Mouse (Mus musculus): ENCODE data around the gene Ppip5k1. TPM values are rescaled to one million over a fixed set of nuclear protein-coding genes. Genes with fewer than 3 reads are reported as not detected.
A peak's percentile ranks its signal among the peaks of the same experiment; 100 is the strongest.

The Ppip5k1 gene
- polyA plus RNA-seq, 1 experiment from 2014 or later, result 23.2 TPM

DNA sequence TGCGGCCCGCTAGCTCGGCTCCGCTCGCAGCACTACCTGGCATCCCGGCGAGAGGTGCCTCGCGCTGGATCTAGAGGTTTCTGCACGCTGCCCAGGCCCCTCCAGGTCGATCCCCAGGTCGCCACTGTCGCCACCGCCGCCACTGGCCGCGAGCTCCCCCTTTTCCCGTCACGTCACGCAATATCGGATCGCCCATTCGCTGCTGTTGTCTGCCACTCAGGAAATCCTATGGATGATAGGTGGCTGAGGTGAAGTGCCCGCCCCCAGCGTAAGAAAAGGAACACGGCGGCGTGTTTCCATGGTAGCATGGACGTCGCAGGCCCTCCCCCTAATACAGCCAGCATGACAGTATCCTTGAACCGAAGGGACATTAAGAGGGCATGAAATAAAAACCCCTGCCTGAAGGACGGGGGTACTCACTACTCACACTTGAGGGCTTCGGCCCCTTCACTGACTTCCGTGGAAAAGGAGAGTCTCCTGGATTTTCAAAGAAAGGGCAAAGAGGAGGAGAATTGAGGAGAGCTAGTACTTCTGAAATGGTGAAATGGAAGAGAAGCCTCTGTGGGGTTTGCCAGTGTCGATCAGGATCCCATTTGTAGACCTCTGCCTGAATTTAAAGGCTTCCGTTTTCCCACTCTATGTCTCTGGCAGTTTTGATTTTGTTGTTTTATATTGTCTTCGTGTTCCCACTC lies 83.8 kb downstream of the Ppip5k1 start, which contains the start of gene Trp53bp1:
Gene Trp53bp1 (minus strand): TSS at position 172 of the 692 bp plus-strand sequence.
- WGBS, result 0% methylated on average over 37 of the region's 37 CpGs
- peaks cover 31% of the 10 kb centered on the region for H3K4me1 ChIP-seq (ENCODE audit: control insufficient read depth, insufficient read depth, low read depth, low read length)
- ATAC-seq, result peak; percentile 99

DNA sequence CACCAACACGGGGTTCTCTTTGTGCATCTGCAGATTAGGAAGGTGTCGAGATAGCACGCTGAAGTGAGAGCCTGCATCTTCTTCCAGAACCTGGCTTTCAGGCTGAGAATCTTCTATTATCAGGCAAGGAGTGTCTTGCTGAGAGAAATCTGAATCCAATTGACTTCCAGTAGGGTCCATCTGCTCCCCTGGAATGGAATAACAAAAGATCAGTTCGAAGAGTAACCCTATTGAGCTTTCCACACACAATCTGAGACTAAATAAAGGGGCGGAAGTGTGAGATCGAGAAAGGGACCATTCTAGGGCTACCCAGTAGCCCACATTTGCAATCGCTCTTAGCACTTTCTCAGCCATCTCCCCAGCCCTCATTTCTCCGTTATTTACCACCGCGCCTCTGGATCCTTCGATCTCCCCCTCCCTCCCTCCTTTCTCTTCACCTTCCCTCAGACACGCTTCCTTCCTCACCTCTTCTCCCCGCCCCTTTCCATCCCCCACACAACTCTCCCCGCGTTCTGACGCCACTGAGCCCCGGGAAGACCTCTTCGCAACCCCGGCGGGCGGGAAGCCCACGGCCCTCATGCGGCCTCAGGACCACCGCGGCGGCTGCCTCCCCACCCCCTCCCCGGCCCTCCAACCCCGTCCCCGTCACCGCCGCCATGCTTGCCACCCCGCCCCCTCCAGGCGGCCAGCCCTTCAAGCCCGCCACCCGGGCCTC lies 84.5 kb downstream of the Ppip5k1 start:
- under 1% methylated on average over 34 of the region's 35 CpGs for WGBS
- peak overlapping the region; percentile 76 for H3K4me2 ChIP-seq (ENCODE audit: low read length)
- peaks cover 31% of the 10 kb centered on the region for H3K4me1 ChIP-seq (ENCODE audit: control insufficient read depth, insufficient read depth, low read depth, low read length)
- peak overlapping the region; percentile 98 for H3K27ac ChIP-seq (ENCODE audit: low read depth, low read length)
- H3K9ac ChIP-seq (ENCODE audit: low read depth, low read length), result peak overlapping the region; percentile 93
- peaks cover 11% of the 10 kb centered on the region for H3K36me3 ChIP-seq (ENCODE audit: control insufficient read depth, insufficient read depth, low read length)
- H3K9me3 ChIP-seq (ENCODE audit: control insufficient read depth, low read length), result no peaks in the 10 kb centered on the region
- peak overlapping the region; percentile 87 for H3K4me3 ChIP-seq (ENCODE audit: low read length)
- peak; percentile 88 for ATAC-seq
- no peaks in the 10 kb centered on the region for H3K27me3 ChIP-seq (replicated peaks; ENCODE audit: control insufficient read depth, insufficient read depth, low read length)

More for the DNA sequence above, 83.8 kb downstream of the Ppip5k1 start, which contains the start of gene Trp53bp1:
- no peaks in the 10 kb centered on the region for H3K9me3 ChIP-seq (ENCODE audit: control insufficient read depth, low read length)
- peak within 1 kb of the TSS; percentile 93 for H3K9ac ChIP-seq (ENCODE audit: low read depth, low read length)
- peaks cover 11% of the 10 kb centered on the region for H3K36me3 ChIP-seq (ENCODE audit: control insufficient read depth, insufficient read depth, low read length)
- H3K4me3 ChIP-seq (ENCODE audit: low read length), result peak within 1 kb of the TSS; percentile 87
- H3K4me2 ChIP-seq (ENCODE audit: low read length), result peak within 1 kb of the TSS; percentile 76
- peak within 1 kb of the TSS; percentile 98 for H3K27ac ChIP-seq (ENCODE audit: low read depth, low read length)
- no peaks in the 10 kb centered on the region for H3K27me3 ChIP-seq (replicated peaks; ENCODE audit: control insufficient read depth, insufficient read depth, low read length)

DNA sequence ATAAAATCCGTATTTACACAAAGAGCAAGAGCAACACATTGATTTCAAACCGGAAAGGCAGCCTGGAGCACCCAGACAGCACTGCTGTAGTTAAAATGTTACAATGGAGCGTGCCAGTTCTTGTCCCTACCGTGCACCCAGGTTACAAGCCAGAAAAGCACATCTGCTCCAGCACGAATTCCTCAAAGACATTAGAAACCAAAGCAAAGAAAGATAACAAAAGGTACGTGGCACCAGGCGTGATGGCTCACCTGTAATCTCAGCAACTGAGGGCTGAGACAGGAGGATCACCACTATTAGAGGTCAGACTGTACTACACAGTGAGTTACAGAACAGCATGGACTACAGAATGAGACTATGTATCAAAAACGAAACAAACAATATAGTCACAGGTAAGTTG lies 86.8 kb downstream of the Ppip5k1 start:
- Histone ChIP-seq H3K4me3 (ENCODE audit: low read length) (no peak overlapping the region), H3K9ac (ENCODE audit: low read depth, low read length) (no peak overlapping the region), H3K36me3 (ENCODE audit: control insufficient read depth, insufficient read depth, low read length) (peaks cover 13% of the 10 kb centered on the region), H3K4me1 (ENCODE audit: control insufficient read depth, insufficient read depth, low read depth, low read length) (peaks cover 31% of the 10 kb centered on the region), H3K27ac (ENCODE audit: low read depth, low read length) (no peak overlapping the region), H3K27me3 (replicated peaks; ENCODE audit: control insufficient read depth, insufficient read depth, low read length) (no peaks in the 10 kb centered on the region), H3K9me3 (ENCODE audit: control insufficient read depth, low read length) (no peaks in the 10 kb centered on the region), H3K4me2 (ENCODE audit: low read length) (no peak overlapping the region)
- ATAC-seq, result no peak
- 75% methylated on average over 8 of the region's 8 CpGs for WGBS

Other genes starting within 250 kb of the Ppip5k1 start
- gene Tgm7, start 245.6 kb downstream of the Ppip5k1 start, polyA plus RNA-seq (2015; fragmentation: Nextera tagmentation; extraction: Ambion mirVana), result not detected in 2 replicates
- 25.2 and 25.6 TPM in 2 replicates for gene Adal, start 215.0 kb downstream of the Ppip5k1 start, polyA plus RNA-seq (2015; fragmentation: Nextera tagmentation; extraction: Ambion mirVana)
- gene Lcmt2, start 214.7 kb downstream of the Ppip5k1 start, polyA plus RNA-seq (2015; fragmentation: Nextera tagmentation; extraction: Ambion mirVana), result 18.1 and 18.5 TPM in 2 replicates
- gene Tubgcp4, start 184.7 kb downstream of the Ppip5k1 start, polyA plus RNA-seq (2015; fragmentation: Nextera tagmentation; extraction: Ambion mirVana), result 38.3 and 45.0 TPM in 2 replicates
- 6.9 and 7.0 TPM in 2 replicates for gene Zscan29, start 184.3 kb downstream of the Ppip5k1 start, polyA plus RNA-seq (2015; fragmentation: Nextera tagmentation; extraction: Ambion mirVana)
- 134 and 146 TPM in 2 replicates for gene Trp53bp1, start 84.0 kb downstream of the Ppip5k1 start, polyA plus RNA-seq (2015; fragmentation: Nextera tagmentation; extraction: Ambion mirVana)
- gene Map1a, start 65.8 kb downstream of the Ppip5k1 start, polyA plus RNA-seq (2015; fragmentation: Nextera tagmentation; extraction: Ambion mirVana), result 29.6 and 46.5 TPM in 2 replicates
- 137 and 165 TPM in 2 replicates for gene Ckmt1, start 2.3 kb upstream of the Ppip5k1 start, polyA plus RNA-seq (2015; fragmentation: Nextera tagmentation; extraction: Ambion mirVana)
- gene Strc, start 31.8 kb upstream of the Ppip5k1 start, polyA plus RNA-seq (2015; fragmentation: Nextera tagmentation; extraction: Ambion mirVana), result 0.03 and 0.04 TPM in 2 replicates
- gene Pdia3, start 58.4 kb upstream of the Ppip5k1 start, polyA plus RNA-seq (2015; fragmentation: Nextera tagmentation; extraction: Ambion mirVana), result 379 and 403 TPM in 2 replicates
- gene Catsper2, start 58.4 kb upstream of the Ppip5k1 start, polyA plus RNA-seq (2015; fragmentation: Nextera tagmentation; extraction: Ambion mirVana), result 3.5 and 3.6 TPM in 2 replicates
- 2.4 and 3.0 TPM in 2 replicates for gene Ell3, start 88.9 kb upstream of the Ppip5k1 start, polyA plus RNA-seq (2015; fragmentation: Nextera tagmentation; extraction: Ambion mirVana)
- gene Serf2, start 93.8 kb upstream of the Ppip5k1 start, polyA plus RNA-seq (2015; fragmentation: Nextera tagmentation; extraction: Ambion mirVana), result 254 and 262 TPM in 2 replicates
- gene Hypk, start 97.9 kb upstream of the Ppip5k1 start, polyA plus RNA-seq (2015; fragmentation: Nextera tagmentation; extraction: Ambion mirVana), result 99.2 and 122 TPM in 2 replicates
- 0.95 and 1.2 TPM in 2 replicates for gene Serinc4, start 101.4 kb upstream of the Ppip5k1 start, polyA plus RNA-seq (2015; fragmentation: Nextera tagmentation; extraction: Ambion mirVana)
- 68.2 and 71.2 TPM in 2 replicates for gene Mfap1b, start 118.7 kb upstream of the Ppip5k1 start, polyA plus RNA-seq (2015; fragmentation: Nextera tagmentation; extraction: Ambion mirVana)
- gene Mfap1a, start 151.3 kb upstream of the Ppip5k1 start, polyA plus RNA-seq (2015; fragmentation: Nextera tagmentation; extraction: Ambion mirVana), result 28.4 and 28.6 TPM in 2 replicates
- gene Wdr76, start 151.3 kb upstream of the Ppip5k1 start, polyA plus RNA-seq (2015; fragmentation: Nextera tagmentation; extraction: Ambion mirVana), result 3.2 TPM in 2 replicates

Data from hindbrain, embryonic 16.5 days (tissue).